Mouse (Mus musculus) ES-Bruce4 (cell line): ENCODE data around the gene Camkmt.

Source experiments
- CTCF ChIP-seq: IDR thresholded peaks from one replicate; pipeline ENCODE4 v1.8.1; 2011; ENCODE audit warnings: low read depth, low read length
- EP300 ChIP-seq: IDR thresholded peaks from 2 replicates; pipeline ENCODE4 v1.6.1; 2011; ENCODE audit warnings: low read depth, low read length; ENCODE audit not compliant: insufficient read depth
- POLR2A ChIP-seq: IDR thresholded peaks from one replicate; pipeline ENCODE4 v1.8.1; 2011; ENCODE audit warnings: low read length; ENCODE audit not compliant: insufficient read depth

- TF ChIP-seq CTCF (no peak), POLR2A (no peak), EP300 (no peak)
These were observed 314.8 kb downstream of the Camkmt start for GRCm38 (mm10) chr17:85405161-85405560.
